In genomic region chr19:4943253-4943588, GRCm38 (mm10) we compare ENCODE assay signal across 9 mouse cellular contexts. TPM values are rescaled to one million over a fixed set of nuclear protein-coding genes. Genes with fewer than 3 reads are reported as not detected.
DNase-seq lines count a peak whose midpoint lies in the region; ATAC-seq and TF ChIP-seq lines count a peak whose summit lies in the region.
"Had no signal": no experiment of that assay in that cellular context is flagged by ENCODE, and none has a peak within 500 bp of the region (broad histone marks: within the 10 kb centered on the region; RNA-seq: fewer than 3 reads in every experiment).

No protein-coding gene starts in this region.

- WGBS in cerebellum, adult 2 months, result 4% methylated on average over 13 of the region's 13 CpGs
- whole genome bisulfite sequencing in liver, embryonic 12.5 days (ENCODE audit: insufficient replicate concordance), result 9% methylated on average over 13 of the region's 13 CpGs
- 5% methylated on average over 13 of the region's 13 CpGs for WGBS in small intestine, adult 2 months

- H3K4me1 ChIP-seq in cerebellum, adult 2 months (ENCODE audit: control insufficient read depth, insufficient read depth, low read length), result peaks cover 8% of the 10 kb centered on the region; the same call in 1 of the 2 replicates
- H3K4me1 ChIP-seq in testis, adult 2 months (ENCODE audit: control insufficient read depth, insufficient read depth, low read length), result peaks cover 3% of the 10 kb centered on the region
- H3K4me1 ChIP-seq in liver, embryonic 12.5 days, result peaks cover 16% of the 10 kb centered on the region
- H3K4me1 ChIP-seq in small intestine, adult 2 months (ENCODE audit: control insufficient read depth, insufficient read depth, insufficient read length, low read length), result peaks cover 4% of the 10 kb centered on the region; the same call in 1 of the 2 replicates

- no peaks in the 10 kb centered on the region for H3K9me3 ChIP-seq in liver, embryonic 12.5 days (replicated peaks)

- intact Hi-C loops in gastrocnemius, postnatal 36 days (cut with DNase I), result no loop called here

- H3K36me3 ChIP-seq in testis, adult 2 months (ENCODE audit: control insufficient read depth, insufficient read depth, low read length), result no peaks in the 10 kb centered on the region
- H3K36me3 ChIP-seq in liver, embryonic 12.5 days, result no peaks in the 10 kb centered on the region
- H3K36me3 ChIP-seq in small intestine, adult 2 months (ENCODE audit: control insufficient read depth, insufficient read depth, low read length), result no peaks in the 10 kb centered on the region

- TF ChIP-seq CTCF in cerebellum, adult 2 months (IDR thresholded peaks at IDR 0.05; ENCODE audit: borderline replicate concordance, insufficient read depth, low read depth, low read length), result no peak
- no peak for TF ChIP-seq CTCF in testis, adult 2 months (IDR thresholded peaks at IDR 0.05; ENCODE audit: control insufficient read depth, insufficient read depth, insufficient replicate concordance, low read depth, low read length)
- TF ChIP-seq CTCF in small intestine, adult 2 months (IDR thresholded peaks at IDR 0.05; ENCODE audit: extremely low read depth, insufficient read length, insufficient replicate concordance, low read depth, low read length), result no peak

- peak overlapping the region; percentile 12; the same call in 1 of the 2 replicates for H3K9ac ChIP-seq in liver, embryonic 12.5 days

- H3K27me3 ChIP-seq in cerebellum, adult 2 months (ENCODE audit: control insufficient read depth, insufficient read depth, low read length), result no peaks in the 10 kb centered on the region
- H3K27me3 ChIP-seq in testis, adult 2 months (ENCODE audit: control insufficient read depth, insufficient read depth, low read length), result no peaks in the 10 kb centered on the region
- H3K27me3 ChIP-seq in liver, embryonic 12.5 days (replicated peaks), result peaks cover 87% of the 10 kb centered on the region
- H3K27me3 ChIP-seq in small intestine, adult 2 months (ENCODE audit: control insufficient read depth, insufficient read depth, low read length), result no peaks in the 10 kb centered on the region

- peak overlapping the region; percentile 89 for H3K4me3 ChIP-seq in cerebellum, adult 2 months (replicated peaks; ENCODE audit: insufficient read depth, low read depth, low read length)
- peak overlapping the region; percentile 43 for H3K4me3 ChIP-seq in testis, adult 2 months (ENCODE audit: control insufficient read depth, low read depth, low read length)
- peak overlapping the region; percentile 61 for H3K4me3 ChIP-seq in liver, embryonic 12.5 days
- peak overlapping the region; percentile 67 for H3K4me3 ChIP-seq in small intestine, adult 2 months (ENCODE audit: low read depth, low read length)

- ATAC-seq in liver, embryonic 12.5 days, result no peak

- no peak for TF ChIP-seq POLR2A in cerebellum, adult 2 months (IDR thresholded peaks at IDR 0.05; ENCODE audit: borderline replicate concordance, insufficient read depth, low read length)
- no peak for TF ChIP-seq POLR2A in testis, adult 2 months (IDR thresholded peaks at IDR 0.05; ENCODE audit: control insufficient read depth, low read depth, low read length)
- no peak for TF ChIP-seq POLR2A in small intestine, adult 2 months (IDR thresholded peaks at IDR 0.05; ENCODE audit: low read depth, low read length)

- DNase-seq in cerebellum, adult 2 months, result no peak
- DNase-seq in cerebellum, adult 9-11 months, result no peak
- DNase-seq in testis, postnatal 14 days (ENCODE audit: low spot score), result no peak
- DNase-seq in embryo, embryonic 10.5 days (ENCODE audit: low spot score), result no peak
- DNase-seq in gastrocnemius, postnatal 36 days, result no peak

- H3K27ac ChIP-seq in cerebellum, adult 2 months (ENCODE audit: insufficient read depth, low read length), result peak overlapping the region; percentile 75
- H3K27ac ChIP-seq in testis, adult 2 months (ENCODE audit: control insufficient read depth, insufficient read depth, low read depth, low read length), result no peak overlapping the region
- no peak overlapping the region for H3K27ac ChIP-seq in liver, embryonic 12.5 days
- no peak overlapping the region for H3K27ac ChIP-seq in small intestine, adult 2 months (ENCODE audit: insufficient read depth, low read depth, low read length)

- H3K4me2 ChIP-seq in liver, embryonic 12.5 days, result peak overlapping the region; percentile 95

RNA-seq across cellular contexts. Expression of gene Peli3, which starts 0.3 kb away (rescaled TPM):
- polyA plus RNA-seq in cerebellum, adult 2 months (2012; rRNA removed), result 22.5 and 22.6 TPM in 2 replicates
- polyA plus RNA-seq in testis, adult 2 months (2012; rRNA removed), result 0.77 and 0.96 TPM in 2 replicates
- 0.20 and 0.44 TPM in 2 replicates for polyA plus RNA-seq in liver, embryonic 12.5 days (2016; fragmentation: Nextera tagmentation; extraction: Ambion mirVana)
- polyA plus RNA-seq in small intestine, adult 2 months (2012; rRNA removed), result 1.4 and 1.6 TPM in 2 replicates
- 1 to 10 TPM; 1.3 to 1.4 TPM for total RNA-seq in gastrocnemius, postnatal 36 days (2021)

RNA-seq across cellular contexts. Expression of gene Dpp3, which starts 15.1 kb away (rescaled TPM):
- 61.0 and 61.2 TPM in 2 replicates for polyA plus RNA-seq in cerebellum, adult 2 months (2012; rRNA removed)
- 81.8 and 95.7 TPM in 2 replicates for polyA plus RNA-seq in testis, adult 2 months (2012; rRNA removed)
- 76.7 and 83.3 TPM in 2 replicates for polyA plus RNA-seq in liver, embryonic 12.5 days (2016; fragmentation: Nextera tagmentation; extraction: Ambion mirVana)
- 66.9 and 132 TPM in 2 replicates for polyA plus RNA-seq in small intestine, adult 2 months (2012; rRNA removed)
- 10 to 100 TPM; 16.5 to 17.5 TPM for total RNA-seq in gastrocnemius, postnatal 36 days (2021)

RNA-seq across cellular contexts. Expression of gene Mrpl11, which starts 18.7 kb away (rescaled TPM):
- polyA plus RNA-seq in cerebellum, adult 2 months (2012; rRNA removed), result 68.5 and 74.2 TPM in 2 replicates
- polyA plus RNA-seq in testis, adult 2 months (2012; rRNA removed), result 76.0 and 89.3 TPM in 2 replicates
- 82.4 and 84.7 TPM in 2 replicates for polyA plus RNA-seq in liver, embryonic 12.5 days (2016; fragmentation: Nextera tagmentation; extraction: Ambion mirVana)
- 3.7 and 9.3 TPM in 2 replicates for polyA plus RNA-seq in small intestine, adult 2 months (2012; rRNA removed)
- total RNA-seq in gastrocnemius, postnatal 36 days (2021), result 10 to 100 TPM; 56.3 to 58.7 TPM

RNA-seq across cellular contexts. Expression of gene Bbs1, which starts 36.8 kb away (rescaled TPM):
- polyA plus RNA-seq in cerebellum, adult 2 months (2012; rRNA removed), result 17.6 and 19.2 TPM in 2 replicates
- polyA plus RNA-seq in testis, adult 2 months (2012; rRNA removed), result 15.5 and 16.5 TPM in 2 replicates
- polyA plus RNA-seq in liver, embryonic 12.5 days (2016; fragmentation: Nextera tagmentation; extraction: Ambion mirVana), result 1.6 and 1.8 TPM in 2 replicates
- 1.1 and 1.7 TPM in 2 replicates for polyA plus RNA-seq in small intestine, adult 2 months (2012; rRNA removed)
- total RNA-seq in gastrocnemius, postnatal 36 days (2021), result 1 to 10 TPM; 1.6 to 2.4 TPM

RNA-seq across cellular contexts. Expression of gene Npas4, which starts 46.9 kb away (rescaled TPM):
- 2.5 and 2.9 TPM in 2 replicates for polyA plus RNA-seq in cerebellum, adult 2 months (2012; rRNA removed)
- 1.4 and 1.5 TPM in 2 replicates for polyA plus RNA-seq in testis, adult 2 months (2012; rRNA removed)
- not detected in 2 replicates for polyA plus RNA-seq in liver, embryonic 12.5 days (2016; fragmentation: Nextera tagmentation; extraction: Ambion mirVana)
- polyA plus RNA-seq in small intestine, adult 2 months (2012; rRNA removed), result 0.96 and 1.1 TPM in 2 replicates
- under 1 TPM in 1 of 2 experiments, not detected in 1; 0.07 TPM for total RNA-seq in gastrocnemius, postnatal 36 days (2021)
- total RNA-seq: common myeloid progenitor, adult 5-6 weeks had no signal
